Comparison of ENCODE assay signal across 14 mouse cellular contexts in genomic region chr17:63284074-63284473, GRCm38 (mm10).
"Had no signal": no experiment of that assay in that cellular context is flagged by ENCODE, and none has a peak within 500 bp of the region (broad histone marks: within the 10 kb centered on the region; RNA-seq: fewer than 3 reads in every experiment).

No protein-coding gene starts in this region.

- ATAC-seq: intestine, postnatal 0 days; lung, postnatal 0 days; midbrain, embryonic 13.5 days had no signal

- H3K27me3 ChIP-seq: megakaryocyte, embryonic 14.5 days; midbrain, embryonic 13.5 days; neural tube, embryonic 13.5 days had no signal

- H3K27ac ChIP-seq: limb, embryonic 10.5 days; neural tube, embryonic 13.5 days had no signal

- H3K36me3 ChIP-seq: limb, embryonic 10.5 days; midbrain, embryonic 13.5 days; neural tube, embryonic 13.5 days had no signal

- H3K4me2 ChIP-seq: midbrain, embryonic 13.5 days; neural tube, embryonic 13.5 days had no signal

- H3K4me3 ChIP-seq: left cerebral cortex, adult 2 months; limb, embryonic 10.5 days; megakaryocyte, embryonic 14.5 days; midbrain, embryonic 13.5 days; myocyte; neural tube, embryonic 13.5 days had no signal

- DNase-seq: kidney, adult 8-10 months; kidney, postnatal 25 days; lung, adult 2 months; lung, postnatal 36 days; right cerebral cortex, postnatal 25 days; thymus, postnatal 36 days had no signal

- H3K9ac ChIP-seq: midbrain, embryonic 13.5 days; neural tube, embryonic 13.5 days had no signal

- H3K9me3 ChIP-seq: limb, embryonic 10.5 days; megakaryocyte, embryonic 14.5 days; midbrain, embryonic 13.5 days; neural tube, embryonic 13.5 days had no signal
